Mouse (Mus musculus): ENCODE results near the gene Chmp4b.
A peak's percentile ranks its signal among the peaks of the same experiment; 100 is the strongest.

The Chmp4b gene

DNA sequence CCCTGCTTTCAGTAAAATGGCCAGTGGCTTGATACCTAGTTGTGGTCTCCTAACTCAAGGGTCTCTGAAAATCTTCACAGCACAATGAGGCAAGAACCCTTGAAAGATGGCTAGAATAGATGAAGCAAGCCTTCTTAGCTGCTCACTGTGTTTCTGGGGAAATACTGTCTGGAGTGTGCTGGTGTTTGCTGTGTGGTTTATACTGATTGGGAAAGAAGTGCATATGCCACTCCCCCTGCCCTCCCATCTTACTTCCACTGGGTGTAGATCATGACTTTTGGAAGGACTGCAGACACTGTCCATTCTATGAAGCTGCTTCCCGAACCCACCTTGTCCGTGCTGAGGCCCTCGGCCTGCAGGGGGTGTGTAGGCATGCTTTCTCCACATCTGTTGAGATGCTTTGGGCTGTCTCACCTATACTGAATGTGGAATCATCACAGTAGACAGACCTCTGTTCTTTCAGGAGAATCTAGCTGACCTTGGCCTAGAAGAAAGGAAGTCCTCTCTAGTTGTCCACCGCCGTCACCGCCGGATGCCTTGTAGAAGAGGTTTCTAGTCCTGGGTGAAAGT, 33.5 kb downstream of the Chmp4b start:
- no peak for DNase-seq (ENCODE audit: low spot score)

- no peak for DNase-seq (ENCODE audit: low spot score)
These were observed 34.3 kb downstream of the Chmp4b start for GRCm38 (mm10) chr2:154685772-154686171.

DNA sequence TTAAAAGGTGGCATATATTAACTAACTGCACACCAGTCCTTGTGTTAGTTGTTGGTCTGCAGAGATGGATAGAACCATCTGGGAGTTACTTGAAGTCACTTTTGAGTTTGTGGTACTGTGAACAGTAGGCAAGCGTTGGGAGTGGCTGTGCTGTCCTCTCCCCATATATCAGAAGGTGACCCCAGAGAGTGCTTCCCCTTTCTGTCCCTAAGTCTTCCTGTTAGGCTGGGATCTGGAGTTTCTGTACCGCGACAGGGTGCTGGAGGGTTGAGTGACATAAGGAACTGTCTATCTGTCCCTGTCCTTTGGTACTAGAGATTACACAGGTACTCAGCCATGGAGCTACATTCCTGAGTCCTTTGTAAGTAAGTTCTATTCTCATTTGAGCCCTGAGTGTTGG, 35.3 kb downstream of the Chmp4b start:
- DNase-seq (ENCODE audit: low spot score): no peak

GRCm38 (mm10) chr2:154689391-154689790, 37.9 kb downstream of the Chmp4b start:
- no peak for DNase-seq (ENCODE audit: low spot score)

- DNase-seq (ENCODE audit: low spot score): no peak
These were observed 39.5 kb downstream of the Chmp4b start for GRCm38 (mm10) chr2:154690959-154691358.

DNA sequence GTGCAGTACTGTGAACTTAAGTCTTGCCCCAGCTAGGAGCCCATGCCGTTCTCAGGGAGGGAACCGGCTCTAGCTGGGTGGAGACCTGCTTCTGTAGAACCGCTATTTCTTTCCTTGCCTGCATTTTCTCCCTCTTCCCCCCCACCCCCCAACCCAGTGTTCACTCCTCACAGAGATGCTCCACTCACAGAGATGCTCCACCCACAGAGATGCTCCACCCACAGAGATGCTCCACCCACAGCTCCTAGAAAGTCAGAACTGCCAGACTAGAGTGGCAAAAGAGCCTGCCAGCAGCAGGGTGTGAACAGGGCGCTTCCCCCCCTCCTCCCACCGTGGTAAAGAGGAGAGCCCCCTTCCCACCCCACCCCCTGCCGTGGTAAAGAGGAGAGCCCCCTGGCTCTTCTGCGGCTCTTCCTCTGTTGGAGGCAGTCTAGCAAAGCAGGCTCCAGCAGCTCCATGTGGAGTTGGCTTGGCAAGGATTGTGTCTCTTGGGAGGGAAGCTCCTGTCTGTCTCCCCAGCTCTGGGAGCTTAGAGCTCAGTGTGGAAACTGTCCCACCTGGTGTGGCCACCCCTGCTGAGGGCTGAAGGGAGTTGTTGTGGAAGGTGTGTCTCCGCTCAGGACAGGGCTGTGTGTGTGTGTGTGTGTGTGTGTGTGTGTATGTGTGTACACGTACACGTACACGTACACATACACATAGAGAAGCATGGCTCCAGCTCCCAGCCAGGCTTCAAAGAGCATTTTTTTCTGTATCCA, 41.9 kb downstream of the Chmp4b start:
- no peak for DNase-seq (ENCODE audit: low spot score)

DNA sequence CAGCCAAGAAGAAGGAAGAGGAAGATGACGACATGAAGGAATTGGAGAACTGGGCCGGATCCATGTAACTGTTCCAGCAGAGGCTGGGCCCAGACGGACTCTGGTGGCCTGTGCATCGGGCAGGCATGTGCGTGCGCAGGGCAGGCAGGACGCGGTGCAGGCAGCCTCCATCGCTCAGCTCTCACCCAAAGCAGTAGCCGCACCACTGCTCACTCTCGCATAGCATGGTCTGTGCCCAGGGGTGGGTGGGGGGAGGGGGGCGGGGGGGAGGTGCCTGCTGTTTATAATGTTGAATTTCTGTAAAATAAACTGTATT, 42.4 kb downstream of the Chmp4b start:
- no peak for DNase-seq (ENCODE audit: low spot score)

- DNase-seq (ENCODE audit: low spot score): no peak
These were observed 44.2 kb downstream of the Chmp4b start for GRCm38 (mm10) chr2:154695690-154696089.

DNA sequence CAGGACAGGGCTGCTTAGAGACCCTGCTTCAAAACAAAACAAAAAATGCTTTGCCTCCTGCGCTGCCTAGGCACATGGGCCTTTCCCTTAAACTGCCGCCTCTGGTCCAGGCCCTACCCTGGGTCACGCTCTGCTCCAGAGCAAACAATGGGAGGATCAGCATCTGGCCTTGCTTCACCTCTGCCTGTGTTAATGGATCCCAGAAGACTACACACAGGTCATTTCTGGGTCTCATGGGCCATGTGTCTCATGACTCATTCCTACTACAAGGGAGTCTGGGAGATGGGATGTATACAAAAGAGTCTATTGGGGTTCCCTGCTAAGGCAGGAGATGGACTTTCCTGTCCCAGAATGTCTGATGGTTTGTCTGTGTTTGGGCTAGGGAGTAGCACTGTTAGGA, 45.2 kb downstream of the Chmp4b start:
- DNase-seq (ENCODE audit: low spot score): no peak

DNA sequence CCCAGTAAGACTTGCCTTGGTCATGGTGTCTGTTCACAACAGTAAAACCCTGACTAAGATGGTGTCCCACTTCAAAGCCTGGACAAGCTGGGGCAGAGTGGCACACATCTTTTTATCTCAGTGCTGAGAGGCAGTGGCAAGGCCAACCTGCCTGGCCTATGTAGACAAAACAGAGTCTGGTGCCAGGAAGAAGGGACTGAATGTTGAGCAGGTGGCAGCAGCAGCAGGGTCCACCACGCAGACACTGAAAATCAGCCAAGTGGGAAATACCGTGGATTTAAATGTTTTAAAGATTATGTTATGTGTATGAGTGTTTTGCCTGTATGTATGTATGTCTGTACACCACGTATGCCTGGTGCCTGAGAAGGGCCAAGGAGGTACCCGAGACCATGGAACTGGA, 47.9 kb downstream of the Chmp4b start:
- DNase-seq (ENCODE audit: low spot score): no peak

DNA sequence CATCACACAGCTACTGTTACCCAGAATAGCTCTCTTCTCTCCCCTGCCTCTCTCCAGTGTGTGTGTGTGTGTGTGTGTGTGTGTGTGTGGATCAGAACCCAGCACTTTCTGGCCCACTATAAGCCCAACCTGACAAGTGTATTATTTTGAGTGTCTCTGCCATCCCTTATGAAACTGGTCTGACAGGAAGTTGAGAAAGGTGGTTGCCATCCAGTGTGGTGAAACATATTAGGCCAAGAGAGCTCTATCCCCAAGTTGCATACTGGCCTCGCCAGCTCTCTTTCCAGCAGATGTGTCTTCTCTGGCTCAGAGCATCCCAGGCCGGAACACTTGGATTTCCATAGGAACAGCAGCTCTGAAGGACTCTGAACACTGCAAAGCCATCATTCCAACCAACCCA, 48.7 kb downstream of the Chmp4b start:
- no peak for DNase-seq (ENCODE audit: low spot score)

- DNase-seq (ENCODE audit: low spot score): peak; percentile 88
These were observed 51.3 kb downstream of the Chmp4b start for GRCm38 (mm10) chr2:154702637-154703315.

GRCm38 (mm10) chr2:154706526-154707280, 55.2 kb downstream of the Chmp4b start:
- no peak for DNase-seq (ENCODE audit: low spot score)

- no peak for DNase-seq (ENCODE audit: low spot score)
These were observed 55.8 kb downstream of the Chmp4b start for GRCm38 (mm10) chr2:154707284-154707683.

DNA sequence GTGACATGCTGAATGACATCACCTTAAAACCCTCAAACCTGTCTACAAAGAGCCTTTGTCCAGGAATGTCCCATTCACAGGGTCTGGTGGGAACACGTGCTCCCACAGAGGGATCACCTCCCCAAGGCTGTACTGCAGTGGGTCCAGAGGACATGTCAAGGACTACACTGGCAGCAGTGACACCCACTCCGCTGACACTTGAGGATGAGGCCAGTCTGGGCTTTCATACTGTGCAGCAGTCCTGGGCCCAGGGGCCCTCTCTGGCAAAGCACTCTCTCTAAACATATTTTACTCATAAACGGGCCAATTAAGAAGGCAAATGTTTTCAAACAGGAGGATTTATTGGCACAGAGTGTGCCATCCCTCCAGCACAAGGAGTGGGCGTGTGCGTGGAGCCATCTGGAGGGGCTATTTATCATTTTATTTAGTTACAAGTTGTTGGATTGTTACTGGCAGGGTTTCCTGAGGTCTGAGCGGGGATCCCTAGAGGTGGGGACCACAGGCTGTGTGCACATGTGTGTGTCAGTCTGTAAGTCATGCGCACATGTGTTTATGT, 56.4 kb downstream of the Chmp4b start:
- no peak for DNase-seq (ENCODE audit: low spot score)

DNA sequence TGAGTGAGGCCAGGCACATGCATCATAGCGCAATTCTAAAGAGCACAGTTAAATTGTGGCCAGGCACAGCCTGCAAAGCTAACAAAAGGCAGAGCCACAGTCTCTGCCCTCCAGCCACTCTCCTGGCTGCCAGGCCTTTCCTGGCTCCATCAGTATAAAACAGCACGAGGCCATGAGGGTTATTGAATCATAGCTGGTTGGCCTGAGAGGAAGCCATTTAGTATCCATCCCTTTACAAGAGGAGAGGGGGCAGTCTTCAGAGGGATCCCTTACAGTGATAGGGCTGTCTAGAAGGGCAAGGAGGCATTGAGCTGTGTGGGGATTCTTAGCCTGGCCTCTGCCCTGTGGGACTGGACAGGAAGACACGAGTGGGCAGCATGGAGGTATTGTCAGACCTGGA, 60.2 kb downstream of the Chmp4b start:
- no peak for DNase-seq (ENCODE audit: low spot score)

GRCm38 (mm10) chr2:154712271-154712677, 60.8 kb downstream of the Chmp4b start:
- DNase-seq (ENCODE audit: low spot score): peak; percentile 80

- no peak for DNase-seq (ENCODE audit: low spot score)
These were observed 61.6 kb downstream of the Chmp4b start for GRCm38 (mm10) chr2:154713083-154713482.

DNA sequence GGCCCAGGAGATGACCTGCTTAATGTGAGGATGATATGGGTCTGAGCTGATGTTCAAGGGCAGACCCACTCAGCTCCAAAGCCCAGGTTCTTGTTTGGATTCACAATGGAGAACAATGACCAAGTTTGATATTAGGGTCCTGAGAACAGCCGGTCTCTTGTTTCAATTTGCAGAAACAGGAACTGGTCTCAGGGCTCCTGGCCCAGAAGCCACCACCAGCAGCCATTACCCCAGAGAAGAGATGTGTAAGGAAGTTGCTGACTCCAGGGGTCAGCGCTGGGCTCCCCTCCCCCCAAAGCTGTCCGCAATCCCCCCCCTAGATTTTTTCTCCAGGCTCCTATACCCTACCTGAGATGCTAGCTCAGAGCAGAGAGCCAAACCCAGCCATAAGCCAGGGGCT, 62.5 kb downstream of the Chmp4b start:
- DNase-seq (ENCODE audit: low spot score): no peak

DNA sequence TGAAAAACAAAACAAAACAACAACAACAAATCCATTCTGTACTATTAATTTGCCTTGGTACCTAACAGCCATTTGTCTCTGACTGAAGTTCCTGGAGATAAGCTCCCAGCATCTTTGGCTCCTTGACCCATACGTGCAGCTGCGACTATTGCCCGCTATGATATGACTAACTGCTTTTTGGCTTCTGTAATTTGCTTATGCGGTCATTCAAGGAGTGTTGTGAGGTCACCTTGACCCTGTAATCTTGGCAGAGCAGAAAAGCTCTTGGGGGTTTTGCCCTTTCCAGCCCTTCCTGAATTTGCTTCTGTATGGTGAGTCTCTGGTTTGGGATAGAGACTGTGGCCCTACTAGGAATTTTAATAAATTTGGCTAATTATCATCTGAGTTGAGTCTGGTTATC, 65.1 kb downstream of the Chmp4b start:
- no peak for DNase-seq (ENCODE audit: low spot score)

DNA sequence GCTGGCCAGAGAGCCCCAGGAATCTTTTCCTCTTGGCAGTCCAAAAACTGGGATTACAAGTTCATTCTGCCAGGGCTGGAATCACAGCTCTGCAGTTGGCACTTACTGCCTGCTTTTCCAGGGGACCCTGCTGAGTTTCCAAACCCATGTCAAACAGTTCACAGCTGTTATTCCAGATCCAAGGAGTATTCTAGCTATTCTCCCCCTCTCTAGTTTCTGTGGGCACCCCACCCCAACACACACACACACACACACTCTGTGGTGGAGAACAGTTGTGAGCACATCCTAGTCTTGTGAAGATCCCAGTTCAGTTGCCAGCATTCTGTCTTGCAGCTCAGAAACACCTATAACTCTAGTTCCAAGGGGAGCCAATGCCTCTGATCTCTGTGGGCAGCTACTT, 65.6 kb downstream of the Chmp4b start:
- DNase-seq (ENCODE audit: low spot score): no peak

GRCm38 (mm10) chr2:154718855-154719556, 67.5 kb downstream of the Chmp4b start:
- no peak for DNase-seq (ENCODE audit: low spot score)

Data from testis, postnatal 10 days (tissue).